Mouse (Mus musculus) neural tube, embryonic 12.5 days (tissue): ENCODE measurements around the gene Six4. TPM values are rescaled to one million over a fixed set of nuclear protein-coding genes. Genes with fewer than 3 reads are reported as not detected.

Experiments used
- polyA plus RNA-seq: library from polyadenylated mRNA; unstranded; fragments of >200 nt; fragmentation: Nextera tagmentation; extraction: Ambion mirVana; gene quantifications from 2 replicates; pipeline ENCODE4 v1.2.1, GENCODE M21; 2016

Gene Six4
- polyA plus RNA-seq, 1 experiment from 2014 or later: 6.8 TPM

Other genes starting within 250 kb of the Six4 start
- gene Six6, start 173.6 kb downstream of the Six4 start, polyA plus RNA-seq: not detected in 2 replicates
- 3.5 and 3.6 TPM in 2 replicates for gene 4930447C04Rik, start 172.7 kb downstream of the Six4 start, polyA plus RNA-seq
- gene Six1, start 59.6 kb downstream of the Six4 start, polyA plus RNA-seq: 30.5 and 36.7 TPM in 2 replicates
- 25.0 and 32.9 TPM in 2 replicates for gene Mnat1, start 10.3 kb upstream of the Six4 start, polyA plus RNA-seq
- 16.2 and 18.8 TPM in 2 replicates for gene Trmt5, start 173.3 kb upstream of the Six4 start, polyA plus RNA-seq
- gene Slc38a6, start 173.3 kb upstream of the Six4 start, polyA plus RNA-seq: 10.0 and 12.6 TPM in 2 replicates